Mouse (Mus musculus): Measurements from ENCODE around the gene Elmsan1. TPM values are rescaled to one million over a fixed set of nuclear protein-coding genes. Genes with fewer than 3 reads are reported as not detected.

Gene Elmsan1
- polyA plus RNA-seq, 1 experiment from 2014 or later = 5.8 TPM

DNA sequence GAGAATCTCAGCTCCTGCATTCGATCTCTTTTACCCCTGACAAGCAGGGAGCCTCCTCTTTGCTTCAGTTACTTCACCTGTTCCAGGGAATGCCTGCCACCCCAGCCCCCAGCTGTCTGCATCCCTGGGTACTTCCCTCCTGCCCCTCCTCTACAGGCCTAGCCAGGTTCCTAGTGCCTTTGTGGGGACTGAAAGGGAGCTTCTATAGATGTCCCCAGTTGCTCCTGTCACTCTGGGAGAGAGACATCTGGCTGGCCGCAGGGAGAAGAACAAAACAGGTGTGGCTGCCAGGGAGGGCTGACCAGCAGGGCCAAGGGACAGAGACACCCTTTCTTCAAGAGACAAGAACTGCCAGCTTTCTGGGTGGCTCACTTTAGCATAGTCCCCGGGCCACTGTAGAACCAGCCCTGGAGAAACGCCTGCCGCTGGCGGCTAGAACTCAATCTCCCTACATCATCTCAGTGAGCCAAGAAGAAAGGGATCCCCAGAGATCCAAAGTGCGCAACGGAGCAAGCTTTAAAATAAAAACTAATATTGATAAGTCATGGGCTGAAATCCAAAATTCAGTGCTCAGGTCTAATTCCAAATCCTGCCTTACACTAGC, 20.5 kb downstream of the Elmsan1 start:
- H3K27me3 ChIP-seq (ENCODE audit: insufficient read depth, low read length) = no peaks in the 10 kb centered on the region
- 69% methylated on average over 8 of the region's 8 CpGs for WGBS
- H3K4me1 ChIP-seq (replicated peaks; ENCODE audit: insufficient read depth, low read length) = peaks cover 13% of the 10 kb centered on the region; the same call in 1 of the 2 replicates
- H3K36me3 ChIP-seq (ENCODE audit: insufficient read depth, low read length) = no peaks in the 10 kb centered on the region
- no peak overlapping the region for H3K4me3 ChIP-seq (replicated peaks; ENCODE audit: low read depth, low read length)
- H3K9ac ChIP-seq (ENCODE audit: low read depth, low read length) = no peak overlapping the region
- DNase-seq (ENCODE audit: low spot score) = no peak
- H3K9me3 ChIP-seq (replicated peaks; ENCODE audit: low read length) = no peaks in the 10 kb centered on the region
- H3K27ac ChIP-seq = no peak overlapping the region
- ATAC-seq (replicated peaks; ENCODE audit: low FRiP score, low read depth) = no peak
- no peak overlapping the region for H3K4me2 ChIP-seq (ENCODE audit: low read length)
- TF ChIP-seq CTCF (IDR thresholded peaks at IDR 0.05; ENCODE audit: low read depth) = no peak

DNA sequence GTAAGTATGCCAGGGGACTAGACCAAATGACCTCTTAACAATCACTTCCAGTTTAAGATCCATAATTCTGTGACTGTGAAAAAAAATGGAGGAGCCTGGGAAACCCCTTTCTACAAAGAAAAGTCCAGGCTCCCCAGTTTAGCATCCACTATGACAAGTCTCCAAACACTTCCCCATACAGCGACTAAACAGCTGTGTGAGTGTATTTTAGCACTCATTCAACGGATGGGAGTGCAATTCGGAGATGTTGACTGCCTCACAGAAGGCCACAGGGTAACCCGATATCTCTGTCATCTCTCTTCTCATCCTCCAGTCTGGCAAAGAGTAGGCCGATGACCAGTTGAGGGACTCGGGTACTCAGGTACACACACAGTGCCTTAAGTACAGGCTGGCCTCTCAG, 23.5 kb downstream of the Elmsan1 start:
- no peak overlapping the region for H3K4me3 ChIP-seq (replicated peaks; ENCODE audit: low read depth, low read length)
- no peaks in the 10 kb centered on the region for H3K36me3 ChIP-seq (ENCODE audit: insufficient read depth, low read length)
- no peaks in the 10 kb centered on the region for H3K9me3 ChIP-seq (replicated peaks; ENCODE audit: low read length)
- no peak for TF ChIP-seq CTCF (IDR thresholded peaks at IDR 0.05; ENCODE audit: low read depth)
- no peak for DNase-seq (ENCODE audit: low spot score)
- no peak overlapping the region for H3K4me2 ChIP-seq (ENCODE audit: low read length)
- ATAC-seq (replicated peaks; ENCODE audit: low FRiP score, low read depth) = no peak
- no peak overlapping the region for H3K9ac ChIP-seq (ENCODE audit: low read depth, low read length)
- H3K27ac ChIP-seq = no peak overlapping the region
- 46% methylated on average over 6 of the region's 6 CpGs for WGBS
- peaks cover 29% of the 10 kb centered on the region for H3K4me1 ChIP-seq (replicated peaks; ENCODE audit: insufficient read depth, low read length)
- H3K27me3 ChIP-seq (ENCODE audit: insufficient read depth, low read length) = no peaks in the 10 kb centered on the region

DNA sequence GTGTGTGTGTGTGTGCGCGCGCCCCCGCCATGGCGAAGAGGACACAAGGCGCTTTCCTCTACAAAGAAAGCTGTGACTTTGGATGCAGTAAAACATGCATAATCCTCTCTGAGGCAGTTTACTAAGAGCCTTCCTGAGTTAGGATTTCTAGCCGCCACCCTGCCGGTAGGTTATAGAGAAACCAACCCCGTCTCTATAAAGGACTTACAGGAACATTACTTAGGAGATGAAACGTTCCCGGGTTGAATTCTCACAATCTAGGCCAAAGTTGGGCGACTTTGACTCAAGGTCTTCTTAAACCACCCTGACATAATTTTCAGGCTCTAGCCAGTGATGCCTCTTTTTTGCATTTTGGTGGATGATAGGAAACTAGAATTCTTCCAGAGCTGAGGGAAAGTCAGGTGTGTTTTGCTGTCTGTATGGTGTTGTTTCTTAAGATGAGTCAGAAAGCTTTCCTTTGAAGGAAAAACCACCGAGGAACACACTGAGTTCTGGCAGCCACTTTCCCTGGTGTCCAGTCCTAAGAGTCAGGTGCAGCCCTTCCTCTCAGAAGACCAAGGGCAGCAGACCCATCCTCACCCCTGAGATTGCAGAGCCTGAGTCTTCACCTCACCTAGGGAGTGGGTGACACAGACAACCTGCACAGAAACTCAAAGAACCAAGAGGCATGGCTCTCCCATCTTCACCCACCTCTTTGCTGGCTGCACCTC, 24.1 kb downstream of the Elmsan1 start:
- H3K27ac ChIP-seq = peak overlapping the region; percentile 98
- ATAC-seq (replicated peaks; ENCODE audit: low FRiP score, low read depth) (no peak), DNase-seq (ENCODE audit: low spot score) (no peak)
- TF ChIP-seq CTCF (IDR thresholded peaks at IDR 0.05; ENCODE audit: low read depth) = no peak; the same call in 1 of the 2 replicates
- H3K4me2 ChIP-seq (ENCODE audit: low read length) = peak overlapping the region; percentile 99
- 5% methylated on average over 10 of the region's 13 CpGs for whole genome bisulfite sequencing
- no peaks in the 10 kb centered on the region for H3K9me3 ChIP-seq (replicated peaks; ENCODE audit: low read length)
- peak overlapping the region; percentile 96; the same call in 1 of the 2 replicates for H3K9ac ChIP-seq (ENCODE audit: low read depth, low read length)
- H3K36me3 ChIP-seq (ENCODE audit: insufficient read depth, low read length) = no peaks in the 10 kb centered on the region
- peaks cover 36% of the 10 kb centered on the region for H3K4me1 ChIP-seq (replicated peaks; ENCODE audit: insufficient read depth, low read length)
- H3K4me3 ChIP-seq (replicated peaks; ENCODE audit: low read depth, low read length) = peak overlapping the region; percentile 64
- H3K27me3 ChIP-seq (ENCODE audit: insufficient read depth, low read length) = no peaks in the 10 kb centered on the region

GRCm38 (mm10) chr12:84193642-84194399, 24.9 kb downstream of the Elmsan1 start:
- Histone ChIP-seq H3K4me2 (ENCODE audit: low read length) (peak overlapping the region; percentile 99), H3K27ac (peak overlapping the region; percentile 98), H3K4me3 (replicated peaks; ENCODE audit: low read depth, low read length) (peak overlapping the region; percentile 64), H3K9ac (ENCODE audit: low read depth, low read length) (peak overlapping the region; percentile 96), H3K9me3 (replicated peaks; ENCODE audit: low read length) (no peaks in the 10 kb centered on the region), H3K4me1 (replicated peaks; ENCODE audit: insufficient read depth, low read length) (peaks cover 43% of the 10 kb centered on the region), H3K27me3 (ENCODE audit: insufficient read depth, low read length) (no peaks in the 10 kb centered on the region), H3K36me3 (ENCODE audit: insufficient read depth, low read length) (no peaks in the 10 kb centered on the region)
- TF ChIP-seq CTCF (IDR thresholded peaks at IDR 0.05; ENCODE audit: low read depth) = no peak
- peak; percentile 91 for ATAC-seq (replicated peaks; ENCODE audit: low FRiP score, low read depth)
- peak; percentile 99 for DNase-seq (ENCODE audit: low spot score)
- WGBS = under 1% methylated on average over 49 of the region's 49 CpGs

- peak overlapping the region; percentile 99 for H3K4me2 ChIP-seq (ENCODE audit: low read length)
- no peaks in the 10 kb centered on the region for H3K27me3 ChIP-seq (ENCODE audit: insufficient read depth, low read length)
- H3K9me3 ChIP-seq (replicated peaks; ENCODE audit: low read length) = no peaks in the 10 kb centered on the region
- DNase-seq (ENCODE audit: low spot score) (peak; percentile 77), ATAC-seq (replicated peaks; ENCODE audit: low FRiP score, low read depth) (peak; percentile 23)
- H3K4me1 ChIP-seq (replicated peaks; ENCODE audit: insufficient read depth, low read length) = peaks cover 50% of the 10 kb centered on the region
- H3K9ac ChIP-seq (ENCODE audit: low read depth, low read length) = peak overlapping the region; percentile 96
- under 1% methylated on average over 96 of the region's 102 CpGs for WGBS
- H3K36me3 ChIP-seq (ENCODE audit: insufficient read depth, low read length) = no peaks in the 10 kb centered on the region
- H3K27ac ChIP-seq = peak overlapping the region; percentile 98
- H3K4me3 ChIP-seq (replicated peaks; ENCODE audit: low read depth, low read length) = peak overlapping the region; percentile 64
- no peak for TF ChIP-seq CTCF (IDR thresholded peaks at IDR 0.05; ENCODE audit: low read depth)
Measured at GRCm38 (mm10) chr12:84192741-84193641, 25.7 kb downstream of the Elmsan1 start.
